Mouse (Mus musculus): Measurements from ENCODE around the gene Ap1g1. TPM values are rescaled to one million over a fixed set of nuclear protein-coding genes. Genes with fewer than 3 reads are reported as not detected.

Gene Ap1g1
- total and polyA plus RNA-seq, 2 experiments, result 28.2 to 54.8 TPM

DNA sequence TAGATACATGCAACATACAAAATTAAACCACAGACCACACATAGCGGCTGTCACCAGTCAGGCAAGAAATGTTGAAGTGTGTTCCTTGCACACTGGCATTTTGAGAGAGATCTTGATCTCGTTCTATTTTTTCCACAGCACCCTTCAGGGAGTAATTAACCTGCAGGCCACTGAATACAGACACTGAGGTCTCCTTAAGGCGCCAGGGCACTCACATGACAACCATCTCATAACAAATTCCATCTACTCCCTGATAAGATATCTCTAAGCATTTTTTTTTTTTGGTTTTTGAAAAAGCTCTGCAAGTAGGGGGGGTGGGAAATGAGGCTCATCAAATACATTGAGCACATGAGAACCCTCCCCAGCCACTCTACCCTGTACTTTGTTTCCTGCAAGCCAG, 21.5 kb upstream of the Ap1g1 start:
- Histone ChIP-seq H3K4me3 (ENCODE audit: insufficient read depth, low read depth, low read length) (no peak overlapping the region), H3K4me1 (ENCODE audit: control insufficient read depth, insufficient read depth, low read length) (no peaks in the 10 kb centered on the region; the same call in 1 of the 2 replicates), H3K27me3 (ENCODE audit: control insufficient read depth, insufficient read depth, low read length) (no peaks in the 10 kb centered on the region), H3K36me3 (ENCODE audit: control insufficient read depth, insufficient read depth, low read length) (no peaks in the 10 kb centered on the region), H3K27ac (replicated peaks; ENCODE audit: insufficient read depth, low read depth, low read length) (no peak overlapping the region), H3K79me2 (ENCODE audit: control insufficient read depth, insufficient read depth, low read length) (no peaks in the 10 kb centered on the region), H3K9ac (ENCODE audit: low read depth, low read length) (no peak overlapping the region)
- TF ChIP-seq CTCF (IDR thresholded peaks at IDR 0.05; ENCODE audit: low read depth, low read length), result no peak
- no peak for TF ChIP-seq POLR2A (IDR thresholded peaks at IDR 0.05; ENCODE audit: extremely low read depth, insufficient read depth, low read length)
- DNase-seq (ENCODE audit: extremely low read depth, low read depth, low spot score), result no peak
- WGBS, result 88% methylated on average over 3 of the region's 3 CpGs

DNA sequence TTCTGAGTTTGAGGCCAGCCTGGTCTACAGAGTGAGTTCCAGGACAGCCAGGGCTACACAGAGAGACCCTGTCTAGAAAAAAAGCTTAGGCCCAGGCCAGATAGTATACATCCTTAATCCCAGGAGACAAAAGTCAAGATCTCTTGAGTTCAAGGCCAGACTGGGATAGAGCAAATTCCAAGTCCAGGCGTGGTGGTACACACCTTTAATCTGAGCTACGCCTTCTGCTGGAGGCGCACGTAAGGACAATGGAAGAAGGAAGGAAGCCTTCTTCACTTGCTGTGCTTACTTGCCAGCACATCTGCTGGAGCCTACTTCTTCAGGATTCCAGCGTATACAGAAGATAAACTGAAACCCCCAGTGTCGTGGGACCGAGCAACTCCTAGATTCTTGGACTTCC, 18.9 kb upstream of the Ap1g1 start:
- no peak for TF ChIP-seq POLR2A (IDR thresholded peaks at IDR 0.05; ENCODE audit: extremely low read depth, insufficient read depth, low read length)
- no peak for TF ChIP-seq CTCF (IDR thresholded peaks at IDR 0.05; ENCODE audit: low read depth, low read length)
- WGBS, result 93% methylated on average over 7 of the region's 7 CpGs
- DNase-seq (ENCODE audit: extremely low read depth, low read depth, low spot score), result no peak

GRCm38 (mm10) chr8:109760221-109760620, 18.1 kb upstream of the Ap1g1 start:
- Histone ChIP-seq H3K4me3 (ENCODE audit: insufficient read depth, low read depth, low read length) (no peak overlapping the region), H3K4me1 (ENCODE audit: control insufficient read depth, insufficient read depth, low read length) (no peaks in the 10 kb centered on the region; the same call in 1 of the 2 replicates), H3K79me2 (ENCODE audit: control insufficient read depth, insufficient read depth, low read length) (no peaks in the 10 kb centered on the region), H3K27ac (replicated peaks; ENCODE audit: insufficient read depth, low read depth, low read length) (no peak overlapping the region), H3K36me3 (ENCODE audit: control insufficient read depth, insufficient read depth, low read length) (no peaks in the 10 kb centered on the region), H3K9ac (ENCODE audit: low read depth, low read length) (no peak overlapping the region), H3K27me3 (ENCODE audit: control insufficient read depth, insufficient read depth, low read length) (no peaks in the 10 kb centered on the region)
- TF ChIP-seq CTCF (IDR thresholded peaks at IDR 0.05; ENCODE audit: low read depth, low read length) (no peak), POLR2A (IDR thresholded peaks at IDR 0.05; ENCODE audit: extremely low read depth, insufficient read depth, low read length) (no peak)
- 0% methylated on average over 1 of the region's 1 CpGs for WGBS
- DNase-seq (ENCODE audit: extremely low read depth, low read depth, low spot score), result peak; percentile 87

More for the DNA sequence above, 18.9 kb upstream of the Ap1g1 start:
- H3K27me3 ChIP-seq (ENCODE audit: control insufficient read depth, insufficient read depth, low read length), result no peaks in the 10 kb centered on the region
- no peak overlapping the region for H3K9ac ChIP-seq (ENCODE audit: low read depth, low read length)
- H3K4me3 ChIP-seq (ENCODE audit: insufficient read depth, low read depth, low read length), result no peak overlapping the region
- H3K36me3 ChIP-seq (ENCODE audit: control insufficient read depth, insufficient read depth, low read length), result no peaks in the 10 kb centered on the region
- no peaks in the 10 kb centered on the region for H3K79me2 ChIP-seq (ENCODE audit: control insufficient read depth, insufficient read depth, low read length)
- no peak overlapping the region for H3K27ac ChIP-seq (replicated peaks; ENCODE audit: insufficient read depth, low read depth, low read length)
- H3K4me1 ChIP-seq (ENCODE audit: control insufficient read depth, insufficient read depth, low read length), result no peaks in the 10 kb centered on the region; the same call in 1 of the 2 replicates

- Histone ChIP-seq H3K79me2 (ENCODE audit: control insufficient read depth, insufficient read depth, low read length) (no peaks in the 10 kb centered on the region), H3K4me1 (ENCODE audit: control insufficient read depth, insufficient read depth, low read length) (no peaks in the 10 kb centered on the region; the same call in 1 of the 2 replicates), H3K9ac (ENCODE audit: low read depth, low read length) (no peak overlapping the region), H3K4me3 (ENCODE audit: insufficient read depth, low read depth, low read length) (no peak overlapping the region), H3K36me3 (ENCODE audit: control insufficient read depth, insufficient read depth, low read length) (no peaks in the 10 kb centered on the region), H3K27me3 (ENCODE audit: control insufficient read depth, insufficient read depth, low read length) (no peaks in the 10 kb centered on the region), H3K27ac (replicated peaks; ENCODE audit: insufficient read depth, low read depth, low read length) (no peak overlapping the region)
- DNase-seq (ENCODE audit: extremely low read depth, low read depth, low spot score), result no peak
- 90% methylated on average over 6 of the region's 6 CpGs for WGBS
- no peak for TF ChIP-seq POLR2A (IDR thresholded peaks at IDR 0.05; ENCODE audit: extremely low read depth, insufficient read depth, low read length)
- no peak for TF ChIP-seq CTCF (IDR thresholded peaks at IDR 0.05; ENCODE audit: low read depth, low read length)
Measured at GRCm38 (mm10) chr8:109764031-109764430, 14.3 kb upstream of the Ap1g1 start.

DNA sequence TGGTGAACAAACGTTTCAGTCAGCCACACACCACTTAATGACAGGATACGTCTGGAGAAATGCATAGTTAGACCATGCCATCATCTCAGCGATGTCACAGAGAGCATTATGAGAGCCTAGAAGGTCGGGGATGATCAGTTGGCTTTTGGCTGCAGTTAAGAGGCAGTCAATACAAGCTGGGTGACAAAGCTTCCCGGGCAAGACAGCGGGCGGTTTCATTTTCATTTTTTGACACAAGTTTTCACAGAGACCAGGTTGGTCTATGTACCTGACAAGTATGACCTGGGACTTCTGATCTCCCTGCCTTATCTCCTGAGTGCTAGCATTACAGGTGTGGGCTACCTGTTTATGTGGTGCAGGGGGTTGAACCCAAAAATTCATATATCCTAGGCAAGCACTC, 12.3 kb upstream of the Ap1g1 start:
- no peaks in the 10 kb centered on the region for H3K27me3 ChIP-seq (ENCODE audit: control insufficient read depth, insufficient read depth, low read length)
- TF ChIP-seq POLR2A (IDR thresholded peaks at IDR 0.05; ENCODE audit: extremely low read depth, insufficient read depth, low read length) (no peak), CTCF (IDR thresholded peaks at IDR 0.05; ENCODE audit: low read depth, low read length) (no peak)
- peak overlapping the region; percentile 47; the same call in 1 of the 2 replicates for H3K9ac ChIP-seq (ENCODE audit: low read depth, low read length)
- H3K4me3 ChIP-seq (ENCODE audit: insufficient read depth, low read depth, low read length), result peak overlapping the region; percentile 33; the same call in 1 of the 2 replicates
- H3K4me1 ChIP-seq (ENCODE audit: control insufficient read depth, insufficient read depth, low read length), result no peaks in the 10 kb centered on the region
- WGBS, result 51% methylated on average over 7 of the region's 7 CpGs
- H3K36me3 ChIP-seq (ENCODE audit: control insufficient read depth, insufficient read depth, low read length), result no peaks in the 10 kb centered on the region
- DNase-seq (ENCODE audit: extremely low read depth, low read depth, low spot score), result peak; percentile 58
- H3K27ac ChIP-seq (replicated peaks; ENCODE audit: insufficient read depth, low read depth, low read length), result no peak overlapping the region; the same call in 1 of the 2 replicates
- H3K79me2 ChIP-seq (ENCODE audit: control insufficient read depth, insufficient read depth, low read length), result no peaks in the 10 kb centered on the region

- no peaks in the 10 kb centered on the region for H3K79me2 ChIP-seq (ENCODE audit: control insufficient read depth, insufficient read depth, low read length)
- no peaks in the 10 kb centered on the region for H3K36me3 ChIP-seq (ENCODE audit: control insufficient read depth, insufficient read depth, low read length)
- 68% methylated on average over 3 of the region's 3 CpGs for WGBS
- no peak overlapping the region for H3K9ac ChIP-seq (ENCODE audit: low read depth, low read length)
- no peak overlapping the region for H3K27ac ChIP-seq (replicated peaks; ENCODE audit: insufficient read depth, low read depth, low read length)
- H3K27me3 ChIP-seq (ENCODE audit: control insufficient read depth, insufficient read depth, low read length), result no peaks in the 10 kb centered on the region
- DNase-seq (ENCODE audit: extremely low read depth, low read depth, low spot score), result no peak
- H3K4me1 ChIP-seq (ENCODE audit: control insufficient read depth, insufficient read depth, low read length), result no peaks in the 10 kb centered on the region
- H3K4me3 ChIP-seq (ENCODE audit: insufficient read depth, low read depth, low read length), result no peak overlapping the region
- TF ChIP-seq POLR2A (IDR thresholded peaks at IDR 0.05; ENCODE audit: extremely low read depth, insufficient read depth, low read length) (no peak), CTCF (IDR thresholded peaks at IDR 0.05; ENCODE audit: low read depth, low read length) (no peak)
Measured at GRCm38 (mm10) chr8:109773154-109773553, 5.2 kb upstream of the Ap1g1 start.

Data from liver, adult 2 months (tissue).